Mouse (Mus musculus): ENCODE data around the gene Arvcf.

- TF ChIP-seq POLR2A (IDR thresholded peaks at IDR 0.05; ENCODE audit: borderline replicate concordance, low read depth, low read length) (no peak), CTCF (IDR thresholded peaks at IDR 0.05; ENCODE audit: low read depth, low read length) (no peak)
These were observed 85.4 kb downstream of the Arvcf start for GRCm38 (mm10) chr16:18433341-18433920.
